20 mouse cellular contexts compared by ENCODE assay signal in genomic region chr10:7047919-7048291, GRCm38 (mm10). TPM values are rescaled to one million over a fixed set of nuclear protein-coding genes. Genes with fewer than 3 reads are reported as not detected.
DNase-seq lines count a peak whose midpoint lies in the region; ATAC-seq and TF ChIP-seq lines count a peak whose summit lies in the region.
"Had no signal": no experiment of that assay in that cellular context is flagged by ENCODE, and none has a peak within 500 bp of the region (broad histone marks: within the 10 kb centered on the region; RNA-seq: fewer than 3 reads in every experiment).

No protein-coding gene starts in this region.

- 0 out of 2 replicates have a peak overlapping the region, but pooled peaks have one; percentile 40 for H3K27ac ChIP-seq in lung, embryonic 14.5 days (ENCODE audit: low read depth)
- H3K27ac ChIP-seq in stomach, embryonic 14.5 days (ENCODE audit: low read length), result peak overlapping the region; percentile 58; the same call in 1 of the 2 replicates
- no peak overlapping the region for H3K27ac ChIP-seq in stomach, postnatal 0 days (replicated peaks)
- H3K27ac ChIP-seq: embryonic facial prominence, embryonic 15.5 days; forebrain, embryonic 10.5 days; gastrocnemius, adult 2 months; hindbrain, embryonic 14.5 days; limb, embryonic 10.5 days; midbrain, embryonic 10.5 days had no signal

- no peak for TF ChIP-seq EP300 in stomach, postnatal 0 days (optimal IDR thresholded peaks at IDR 0.05)

- no peak overlapping the region for H3K4me2 ChIP-seq in lung, embryonic 14.5 days
- H3K4me2 ChIP-seq in stomach, embryonic 14.5 days (replicated peaks; ENCODE audit: low read depth, low read length), result no peak overlapping the region
- H3K4me2 ChIP-seq in stomach, postnatal 0 days (replicated peaks; ENCODE audit: low read depth), result no peak overlapping the region
- H3K4me2 ChIP-seq: embryonic facial prominence, embryonic 15.5 days; heart, embryonic 11.5 days; hindbrain, embryonic 14.5 days had no signal

- no peaks in the 10 kb centered on the region for H3K27me3 ChIP-seq in lung, embryonic 14.5 days (ENCODE audit: insufficient read depth, low read length)
- H3K27me3 ChIP-seq in stomach, embryonic 14.5 days (ENCODE audit: control insufficient read depth, insufficient read depth, low read length), result no peaks in the 10 kb centered on the region
- H3K27me3 ChIP-seq in stomach, postnatal 0 days (ENCODE audit: control insufficient read depth, insufficient read depth, low read length), result no peaks in the 10 kb centered on the region
- H3K27me3 ChIP-seq: embryonic facial prominence, embryonic 15.5 days had no signal

- no peaks in the 10 kb centered on the region for H3K9me3 ChIP-seq in lung, embryonic 14.5 days (ENCODE audit: low read depth, low read length)
- H3K9me3 ChIP-seq in stomach, embryonic 14.5 days (ENCODE audit: control insufficient read depth, low read depth, low read length), result no peaks in the 10 kb centered on the region
- no peaks in the 10 kb centered on the region for H3K9me3 ChIP-seq in stomach, postnatal 0 days (ENCODE audit: control insufficient read depth, low read length)
- H3K9me3 ChIP-seq: embryonic facial prominence, embryonic 15.5 days; forebrain, embryonic 10.5 days; limb, embryonic 10.5 days; midbrain, embryonic 10.5 days had no signal

- 32% methylated on average over 2 of the region's 2 CpGs for WGBS in lung, embryonic 14.5 days
- WGBS in stomach, embryonic 14.5 days, result 37% methylated on average over 2 of the region's 2 CpGs
- WGBS in stomach, postnatal 0 days, result 52% methylated on average over 2 of the region's 2 CpGs

- H3K9ac ChIP-seq in lung, embryonic 14.5 days, result no peak overlapping the region
- no peak overlapping the region for H3K9ac ChIP-seq in stomach, embryonic 14.5 days (replicated peaks; ENCODE audit: low read depth, low read length)
- no peak overlapping the region for H3K9ac ChIP-seq in stomach, postnatal 0 days (ENCODE audit: low read length)
- H3K9ac ChIP-seq: embryonic facial prominence, embryonic 15.5 days; hindbrain, embryonic 14.5 days; liver, postnatal 0 days had no signal

- peak; percentile 75 for DNase-seq in lung, embryonic 14.5 days
- DNase-seq in lung, adult 18-20 months, result no peak
- no peak for DNase-seq in stomach, postnatal 0 days (ENCODE audit: low spot score)
- peak; percentile 20 for DNase-seq in lung, postnatal 36 days
- no peak for DNase-seq in cerebellum, adult 8-10 months
- DNase-seq in cerebellum, postnatal 25 days, result no peak
- DNase-seq: cerebellum, postnatal 36 days; gastrocnemius, adult 2 months; heart, postnatal 14 days; layer of hippocampus, adult 9-11 months; liver, postnatal 0 days; thymus, adult 18-20 months; thymus, postnatal 4 days had no signal

- no peak overlapping the region for H3K4me3 ChIP-seq in lung, embryonic 14.5 days (ENCODE audit: low read depth, low read length)
- H3K4me3 ChIP-seq in stomach, embryonic 14.5 days (ENCODE audit: low read depth, low read length), result no peak overlapping the region
- no peak overlapping the region for H3K4me3 ChIP-seq in stomach, postnatal 0 days (ENCODE audit: low read depth, low read length)
- H3K4me3 ChIP-seq: embryonic facial prominence, embryonic 15.5 days; forebrain, embryonic 10.5 days; gastrocnemius, adult 2 months; limb, embryonic 10.5 days; midbrain, embryonic 10.5 days had no signal

- H3K4me1 ChIP-seq in lung, embryonic 14.5 days (ENCODE audit: insufficient read depth), result peaks cover 12% of the 10 kb centered on the region
- H3K4me1 ChIP-seq in stomach, embryonic 14.5 days (ENCODE audit: control insufficient read depth, insufficient read depth, low read length), result 0 out of 2 replicates have a peak, but pooled peaks cover 13% of the 10 kb centered on the region
- no peaks in the 10 kb centered on the region; the same call in 1 of the 2 replicates for H3K4me1 ChIP-seq in stomach, postnatal 0 days (replicated peaks; ENCODE audit: control insufficient read depth, insufficient read depth)

- ATAC-seq in lung, embryonic 14.5 days (ENCODE audit: insufficient read depth), result peak; percentile 75
- no peak for ATAC-seq in stomach, embryonic 14.5 days (ENCODE audit: insufficient number of reproducible peaks, insufficient read depth, low FRiP score, low read depth)
- no peak for ATAC-seq in stomach, postnatal 0 days (ENCODE audit: low FRiP score, low TSS enrichment)
- ATAC-seq: liver, postnatal 0 days had no signal

- TF ChIP-seq CTCF in lung, embryonic 14.5 days (IDR thresholded peaks at IDR 0.05; ENCODE audit: low read depth), result no peak
- TF ChIP-seq CTCF in stomach, postnatal 0 days (IDR thresholded peaks at IDR 0.05; ENCODE audit: low read depth), result no peak

- no peaks in the 10 kb centered on the region for H3K36me3 ChIP-seq in lung, embryonic 14.5 days (ENCODE audit: insufficient read depth)
- no peaks in the 10 kb centered on the region for H3K36me3 ChIP-seq in stomach, embryonic 14.5 days (ENCODE audit: control insufficient read depth, insufficient read depth, low read length)
- no peaks in the 10 kb centered on the region for H3K36me3 ChIP-seq in stomach, postnatal 0 days (ENCODE audit: control insufficient read depth, insufficient read depth, low read length)
- H3K36me3 ChIP-seq: embryonic facial prominence, embryonic 15.5 days; forebrain, embryonic 10.5 days; limb, embryonic 10.5 days; midbrain, embryonic 10.5 days had no signal

RNA-seq across cellular contexts. Expression of gene Ipcef1, which starts 4.4 kb away (rescaled TPM):
- polyA plus RNA-seq in lung, embryonic 14.5 days (2014; fragmentation: Nextera tagmentation; extraction: Ambion mirVana), result 0.11 and 0.19 TPM in 2 replicates
- polyA plus RNA-seq in stomach, embryonic 14.5 days (2014; fragmentation: Nextera tagmentation; extraction: Ambion mirVana), result 0.87 and 1.0 TPM in 2 replicates
- 0.30 and 0.35 TPM in 2 replicates for polyA plus RNA-seq in stomach, postnatal 0 days (2015; fragmentation: Nextera tagmentation; extraction: Ambion mirVana)

Comparison
In these comparisons a context has a peak if more than half of its experiments do, and no peak if none do; other contexts are left out.
1. DNase-seq: peak in lung, embryonic 14.5 days (single experiment) and lung, postnatal 36 days (single experiment); none in lung, adult 18-20 months (0 of 2), stomach, postnatal 0 days (single experiment), cerebellum, adult 8-10 months (single experiment) and cerebellum, postnatal 25 days (0 of 2).